Mouse (Mus musculus): ENCODE measurements around the gene Dnah8. TPM values are rescaled to one million over a fixed set of nuclear protein-coding genes. Genes with fewer than 3 reads are reported as not detected.
A peak's percentile ranks its signal among the peaks of the same experiment; 100 is the strongest.

The Dnah8 gene
- total and polyA plus RNA-seq, 2 experiments from 2014 or later, result 2.1 to 4.9 TPM

GRCm38 (mm10) chr17:30581201-30581600 is 43.0 kb upstream of the Dnah8 start:
- Histone ChIP-seq H3K27me3 (ENCODE audit: insufficient read depth, low read length) (no peaks in the 10 kb centered on the region), H3K9me3 (ENCODE audit: low read length) (no peaks in the 10 kb centered on the region), H3K27ac (no peak overlapping the region), H3K9ac (replicated peaks; ENCODE audit: low read length) (no peak overlapping the region), H3K36me3 (ENCODE audit: insufficient read depth, low read length) (no peaks in the 10 kb centered on the region), H3K4me3 (ENCODE audit: low read length) (no peak overlapping the region), H3K4me1 (ENCODE audit: insufficient read depth, low read length) (peaks cover 5% of the 10 kb centered on the region), H3K4me2 (ENCODE audit: low read depth, low read length) (no peak overlapping the region)
- 87% methylated on average over 6 of the region's 6 CpGs for WGBS
- DNase-seq (ENCODE audit: low spot score) (no peak), ATAC-seq (no peak)
- TF ChIP-seq CTCF (IDR thresholded peaks at IDR 0.05; ENCODE audit: low read depth), result no peak

DNA sequence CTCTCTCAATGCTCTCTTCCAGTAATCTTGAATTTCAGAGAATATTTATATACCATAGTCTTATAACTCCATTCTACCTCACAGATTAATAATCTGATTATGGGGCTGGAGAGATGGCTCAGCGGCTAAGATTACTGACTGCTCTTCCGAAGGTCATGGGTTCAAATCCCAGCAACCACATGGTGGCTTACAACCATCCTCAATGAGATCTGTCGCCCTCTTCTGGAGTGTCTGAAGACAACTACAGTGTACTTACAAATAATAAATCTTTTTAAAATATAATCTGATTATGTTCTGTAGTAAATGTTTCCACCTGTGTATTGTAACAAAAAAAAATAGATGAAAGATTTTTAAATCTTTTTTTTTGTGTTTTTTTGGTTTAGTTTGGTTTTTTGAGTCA is 41.8 kb upstream of the Dnah8 start:
- H3K27me3 ChIP-seq (ENCODE audit: insufficient read depth, low read length), result no peaks in the 10 kb centered on the region
- no peak overlapping the region for H3K9ac ChIP-seq (replicated peaks; ENCODE audit: low read length)
- no peak for TF ChIP-seq CTCF (IDR thresholded peaks at IDR 0.05; ENCODE audit: low read depth)
- H3K27ac ChIP-seq, result no peak overlapping the region
- no peak overlapping the region for H3K4me3 ChIP-seq (ENCODE audit: low read length)
- no peaks in the 10 kb centered on the region for H3K4me1 ChIP-seq (ENCODE audit: insufficient read depth, low read length)
- ATAC-seq (no peak), DNase-seq (ENCODE audit: low spot score) (no peak)
- no peak overlapping the region for H3K4me2 ChIP-seq (ENCODE audit: low read depth, low read length)
- H3K9me3 ChIP-seq (ENCODE audit: low read length), result no peaks in the 10 kb centered on the region
- H3K36me3 ChIP-seq (ENCODE audit: insufficient read depth, low read length), result no peaks in the 10 kb centered on the region
- WGBS, result 87% methylated on average over 3 of the region's 3 CpGs

DNA sequence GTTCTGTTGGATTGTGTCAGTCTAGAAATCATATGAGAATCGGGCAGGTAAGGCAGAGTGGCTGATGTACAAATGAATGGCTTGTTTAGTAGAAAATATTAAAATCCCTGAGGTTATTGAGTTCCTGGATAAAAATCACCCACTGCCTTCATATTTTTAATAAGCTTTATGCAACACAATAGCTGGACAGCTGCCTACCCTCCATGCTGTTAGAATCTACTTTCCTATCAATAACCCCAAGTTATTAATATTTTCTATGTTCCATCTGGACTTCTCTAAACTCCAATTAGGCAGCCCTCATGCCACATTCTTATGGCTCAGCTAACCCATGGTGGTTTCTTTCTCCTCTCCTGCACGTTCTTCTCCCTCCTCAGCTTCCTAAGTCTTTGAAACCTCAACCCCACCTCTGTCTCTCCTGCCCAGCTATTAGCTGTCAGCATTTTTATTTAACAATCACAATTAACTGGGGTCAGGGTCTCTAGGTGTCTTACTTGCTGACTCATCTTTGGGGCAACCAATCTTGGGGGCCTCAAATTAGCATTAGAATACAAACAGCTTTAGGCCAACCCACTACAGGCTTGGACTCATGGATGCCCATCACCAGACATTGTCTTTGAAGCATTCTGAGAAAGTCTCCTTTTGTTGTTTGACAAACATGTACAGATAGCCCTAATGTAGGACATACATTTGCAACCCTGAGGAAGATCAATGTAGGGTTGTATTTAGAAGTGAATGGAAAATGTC is 40.7 kb upstream of the Dnah8 start:
- DNase-seq (ENCODE audit: low spot score) (no peak), ATAC-seq (no peak)
- 77% methylated on average over 2 of the region's 2 CpGs for WGBS
- no peak overlapping the region for H3K4me3 ChIP-seq (ENCODE audit: low read length)
- H3K4me2 ChIP-seq (ENCODE audit: low read depth, low read length), result no peak overlapping the region
- H3K27ac ChIP-seq, result no peak overlapping the region
- no peak for TF ChIP-seq CTCF (IDR thresholded peaks at IDR 0.05; ENCODE audit: low read depth)
- H3K4me1 ChIP-seq (ENCODE audit: insufficient read depth, low read length), result no peaks in the 10 kb centered on the region
- H3K9me3 ChIP-seq (ENCODE audit: low read length), result no peaks in the 10 kb centered on the region
- no peaks in the 10 kb centered on the region for H3K27me3 ChIP-seq (ENCODE audit: insufficient read depth, low read length)
- no peak overlapping the region for H3K9ac ChIP-seq (replicated peaks; ENCODE audit: low read length)
- H3K36me3 ChIP-seq (ENCODE audit: insufficient read depth, low read length), result no peaks in the 10 kb centered on the region

GRCm38 (mm10) chr17:30590417-30591198 is 33.5 kb upstream of the Dnah8 start:
- no peaks in the 10 kb centered on the region for H3K27me3 ChIP-seq (ENCODE audit: insufficient read depth, low read length)
- ATAC-seq, result peak; percentile 72
- H3K4me1 ChIP-seq (ENCODE audit: insufficient read depth, low read length), result peaks cover 4% of the 10 kb centered on the region; the same call in 1 of the 2 replicates
- H3K36me3 ChIP-seq (ENCODE audit: insufficient read depth, low read length), result peaks cover 13% of the 10 kb centered on the region; the same call in 1 of the 2 replicates
- H3K9ac ChIP-seq (replicated peaks; ENCODE audit: low read length), result no peak overlapping the region
- H3K27ac ChIP-seq, result no peak overlapping the region
- H3K4me3 ChIP-seq (ENCODE audit: low read length), result no peak overlapping the region
- WGBS, result 26% methylated on average over 17 of the region's 17 CpGs
- DNase-seq (ENCODE audit: low spot score), result peak; percentile 78
- peak; percentile 76 for TF ChIP-seq CTCF (IDR thresholded peaks at IDR 0.05; ENCODE audit: low read depth)
- peak overlapping the region; percentile 29; the same call in 1 of the 2 replicates for H3K4me2 ChIP-seq (ENCODE audit: low read depth, low read length)
- no peaks in the 10 kb centered on the region for H3K9me3 ChIP-seq (ENCODE audit: low read length)

DNA sequence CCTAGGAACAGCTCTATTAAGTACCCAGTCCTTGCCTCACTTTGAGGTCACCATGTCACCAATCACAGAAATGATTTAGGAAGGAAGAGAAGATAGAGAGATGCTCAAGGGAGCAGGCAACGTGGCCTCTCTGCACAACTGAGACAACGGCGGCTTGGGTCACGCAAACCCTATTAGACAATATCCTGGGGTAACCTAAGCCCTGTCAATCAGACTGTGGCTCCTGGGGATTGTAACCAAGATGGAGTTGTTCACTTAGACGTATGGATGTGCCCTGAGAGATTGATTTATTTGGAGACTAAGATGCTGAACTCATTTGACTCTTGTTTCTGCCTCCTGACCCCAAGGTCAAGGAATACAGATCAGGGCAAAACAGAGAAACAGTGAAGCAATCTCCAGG is 29.7 kb upstream of the Dnah8 start:
- TF ChIP-seq CTCF (IDR thresholded peaks at IDR 0.05; ENCODE audit: low read depth), result no peak
- H3K4me1 ChIP-seq (ENCODE audit: insufficient read depth, low read length), result peaks cover 4% of the 10 kb centered on the region; the same call in 1 of the 2 replicates
- no peak overlapping the region for H3K4me2 ChIP-seq (ENCODE audit: low read depth, low read length)
- DNase-seq (ENCODE audit: low spot score) (no peak), ATAC-seq (no peak)
- no peaks in the 10 kb centered on the region for H3K27me3 ChIP-seq (ENCODE audit: insufficient read depth, low read length)
- no peaks in the 10 kb centered on the region for H3K9me3 ChIP-seq (ENCODE audit: low read length)
- peaks cover 13% of the 10 kb centered on the region; the same call in 1 of the 2 replicates for H3K36me3 ChIP-seq (ENCODE audit: insufficient read depth, low read length)
- 60% methylated on average over 5 of the region's 5 CpGs for WGBS
- H3K4me3 ChIP-seq (ENCODE audit: low read length), result no peak overlapping the region
- H3K27ac ChIP-seq, result no peak overlapping the region
- H3K9ac ChIP-seq (replicated peaks; ENCODE audit: low read length), result no peak overlapping the region

DNA sequence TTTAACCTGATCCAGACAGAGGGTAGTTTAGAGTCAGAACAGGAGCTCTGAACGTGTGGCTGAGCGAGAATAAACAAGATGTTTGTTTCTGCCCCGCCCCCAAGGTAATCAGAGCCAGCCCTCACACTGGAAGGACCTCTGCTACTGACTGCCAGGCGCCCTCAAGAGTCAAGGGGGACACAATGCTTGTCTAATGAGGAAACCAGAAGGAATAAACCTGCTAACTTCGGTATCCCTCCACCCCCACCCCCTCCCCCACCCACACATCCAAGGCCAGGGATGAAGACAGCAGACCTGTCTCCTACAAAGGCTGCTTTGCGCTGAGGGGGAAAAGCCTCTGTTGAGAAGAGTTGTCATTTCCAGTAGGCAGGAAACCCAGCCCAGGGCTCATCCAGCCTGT is 29.3 kb upstream of the Dnah8 start:
- ATAC-seq, result peak; percentile 29; the same call in 1 of the 2 replicates
- H3K27me3 ChIP-seq (ENCODE audit: insufficient read depth, low read length), result no peaks in the 10 kb centered on the region
- H3K4me2 ChIP-seq (ENCODE audit: low read depth, low read length), result no peak overlapping the region
- H3K4me1 ChIP-seq (ENCODE audit: insufficient read depth, low read length), result peaks cover 4% of the 10 kb centered on the region; the same call in 1 of the 2 replicates
- no peak overlapping the region for H3K4me3 ChIP-seq (ENCODE audit: low read length)
- no peak for TF ChIP-seq CTCF (IDR thresholded peaks at IDR 0.05; ENCODE audit: low read depth)
- H3K36me3 ChIP-seq (ENCODE audit: insufficient read depth, low read length), result peaks cover 13% of the 10 kb centered on the region; the same call in 1 of the 2 replicates
- 54% methylated on average over 6 of the region's 6 CpGs for WGBS
- no peak overlapping the region for H3K27ac ChIP-seq
- H3K9me3 ChIP-seq (ENCODE audit: low read length), result no peaks in the 10 kb centered on the region
- DNase-seq (ENCODE audit: low spot score), result peak; percentile 8
- no peak overlapping the region for H3K9ac ChIP-seq (replicated peaks; ENCODE audit: low read length)
